Mouse (Mus musculus) bone marrow macrophage, adult 2 months (primary cell): ENCODE results near the gene Nyap2.

ENCODE experiments used
- CTCF ChIP-seq: IDR thresholded peaks from 2 replicates; pipeline ENCODE4 v1.5.1; 2012; ENCODE audit warnings: low read depth, mild to moderate bottlenecking, low read length, moderate library complexity
- POLR2A ChIP-seq: IDR thresholded peaks from 2 replicates; pipeline ENCODE4 v1.6.1; 2012; ENCODE audit warnings: mild to moderate bottlenecking, low read depth, low read length, borderline replicate concordance

DNA sequence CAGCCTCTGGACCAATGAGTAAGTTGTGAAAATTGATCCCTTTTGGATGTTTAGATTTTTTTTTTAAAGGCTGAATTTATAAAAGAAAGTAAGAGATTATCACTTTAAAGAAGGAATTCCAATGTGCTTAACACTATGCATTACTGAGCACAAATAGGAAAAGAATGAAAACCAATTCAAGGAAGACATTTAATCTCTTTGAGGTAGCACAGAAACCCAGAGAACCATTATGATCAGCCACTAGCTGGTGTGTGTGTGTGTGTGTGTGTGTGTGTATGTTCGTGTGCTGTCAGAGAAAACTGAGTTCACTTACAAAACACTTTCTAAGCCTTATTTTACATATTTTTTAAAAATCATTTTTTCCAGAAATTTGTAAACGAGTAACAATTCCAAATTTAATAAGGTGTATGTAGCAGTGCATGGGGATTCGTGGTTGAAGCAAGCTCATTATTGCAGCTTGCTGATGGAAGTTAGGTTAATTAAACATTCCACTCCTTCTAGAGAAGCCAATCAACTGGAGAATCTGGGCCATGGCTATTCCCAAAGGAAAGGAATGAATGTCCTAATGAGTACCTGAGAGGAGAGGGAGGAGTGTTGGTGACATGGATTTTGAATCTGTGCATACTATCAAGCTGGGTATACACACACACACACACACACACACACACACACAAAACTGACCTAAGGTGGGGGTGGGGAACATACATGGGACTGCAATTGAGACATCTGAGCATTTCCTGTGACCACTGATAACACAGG lies 171.9 kb downstream of the Nyap2 start:
- TF ChIP-seq CTCF (no peak), POLR2A (no peak)
